In the genomic region with DNA sequence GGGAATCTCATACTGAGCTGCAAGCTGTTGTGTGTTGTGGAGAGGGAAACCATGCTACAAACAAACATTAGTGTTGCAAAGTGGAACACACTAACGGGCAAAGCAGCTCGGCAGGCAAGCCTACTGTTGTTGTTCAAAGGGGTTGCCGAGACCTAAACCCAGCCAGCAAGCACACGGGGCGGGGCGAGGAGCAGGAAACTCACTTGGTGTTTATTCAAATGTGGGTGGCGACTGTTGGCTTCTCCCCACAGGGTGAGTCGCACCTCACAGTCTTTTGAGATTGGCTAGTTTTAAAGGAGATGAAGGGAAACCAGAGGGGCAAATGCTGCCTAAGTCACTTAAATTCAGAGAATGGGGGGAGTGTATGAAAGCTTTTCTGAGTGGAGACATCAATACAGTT, we compare ENCODE assay signal across 15 mouse cellular contexts.
DNase-seq lines count a peak whose midpoint lies in the region; ATAC-seq lines count a peak whose summit lies in the region.
"Had no signal": no experiment of that assay in that cellular context is flagged by ENCODE, and none has a peak within 500 bp of the region (broad histone marks: within the 10 kb centered on the region; RNA-seq: fewer than 3 reads in every experiment).

No protein-coding gene starts in this region.

- H3K36me3 ChIP-seq in megakaryocyte, embryonic 14.5 days (replicated peaks; ENCODE audit: low read length), result no peaks in the 10 kb centered on the region
- H3K36me3 ChIP-seq: hindbrain, embryonic 12.5 days had no signal

- peak; percentile 28 for DNase-seq in R1 (ENCODE audit: low read depth, low spot score)
- peak; percentile 7 for DNase-seq in lung, postnatal 36 days
- peak; percentile 7 to 24 for DNase-seq in thymus, postnatal 36 days
- no peak for DNase-seq in T-cell, adult 2 months (ENCODE audit: low spot score)
- DNase-seq in kidney, postnatal 25 days, result no peak
- DNase-seq: adrenal gland, adult 2 months; cerebellum, adult 11 months; cerebellum, adult 9-11 months; forebrain, postnatal 0 days; gastrocnemius, postnatal 14 days; heart, adult 18-20 months; kidney, adult 18-20 months had no signal

- H3K27me3 ChIP-seq in megakaryocyte, embryonic 14.5 days (replicated peaks), result peaks cover 2% of the 10 kb centered on the region
- H3K27me3 ChIP-seq: hindbrain, embryonic 12.5 days had no signal

- H3K4me3 ChIP-seq in megakaryocyte, embryonic 14.5 days (replicated peaks), result peak overlapping the region; percentile 59
- H3K4me3 ChIP-seq: hindbrain, embryonic 12.5 days had no signal

- peaks cover 3% of the 10 kb centered on the region; the same call in 1 of the 2 replicates for H3K4me1 ChIP-seq in megakaryocyte, embryonic 14.5 days
- H3K4me1 ChIP-seq: hindbrain, embryonic 12.5 days had no signal

- H3K9me3 ChIP-seq in megakaryocyte, embryonic 14.5 days, result peaks cover 26% of the 10 kb centered on the region
- H3K9me3 ChIP-seq: hindbrain, embryonic 12.5 days had no signal

- no peak for ATAC-seq in megakaryocyte, adult 5-6 weeks (ENCODE audit: poor library complexity, severe bottlenecking)
- ATAC-seq: forebrain, postnatal 0 days had no signal

Comparison
In these comparisons a context has a peak if more than half of its experiments do, and no peak if none do; other contexts are left out.
1. DNase-seq: peak in R1 (single experiment), lung, postnatal 36 days (single experiment) and thymus, postnatal 36 days (2 of 2); none in T-cell, adult 2 months (single experiment) and kidney, postnatal 25 days (0 of 2).